Mouse (Mus musculus): ENCODE data around the gene Slc4a3. TPM values are rescaled to one million over a fixed set of nuclear protein-coding genes. Genes with fewer than 3 reads are reported as not detected.

Slc4a3 gene
- polyA plus RNA-seq, 1 experiment from 2014 or later = 12.0 TPM

GRCm38 (mm10) chr1:75533325-75534252 is 12.5 kb upstream of the Slc4a3 start:
- no peak for ATAC-seq (ENCODE audit: low read depth)

DNA sequence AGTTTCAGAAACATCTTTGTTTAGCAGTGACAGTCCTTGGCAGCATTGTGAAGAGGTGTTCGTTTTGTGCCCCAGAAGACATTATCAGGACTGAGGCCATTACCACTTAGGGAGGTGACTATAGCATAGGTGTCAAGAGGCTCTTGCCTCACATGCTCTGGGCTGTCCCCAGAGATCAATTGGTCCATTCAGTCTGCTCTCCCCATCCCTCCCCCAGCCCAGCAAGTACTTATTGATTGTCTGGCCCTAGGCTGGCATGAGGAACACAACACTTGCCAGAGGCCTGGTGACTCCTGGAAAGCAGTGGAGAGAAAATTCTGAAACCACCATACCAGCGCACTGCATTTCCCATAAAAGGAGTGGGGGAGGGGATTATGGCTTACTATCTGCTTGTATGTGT is 8.5 kb upstream of the Slc4a3 start:
- H3K27me3 ChIP-seq (replicated peaks; ENCODE audit: control insufficient read depth, insufficient read depth, low read length) = no peaks in the 10 kb centered on the region
- no peak for ATAC-seq (ENCODE audit: low read depth)

More at GRCm38 (mm10) chr1:75533325-75534252, 12.5 kb upstream of the Slc4a3 start:
- H3K27ac ChIP-seq (replicated peaks; ENCODE audit: low read depth, low read length) = no peak overlapping the region
- no peak overlapping the region for H3K4me3 ChIP-seq (ENCODE audit: low read depth, low read length)
- H3K27me3 ChIP-seq (replicated peaks; ENCODE audit: control insufficient read depth, insufficient read depth, low read length) = no peaks in the 10 kb centered on the region
- H3K4me1 ChIP-seq (ENCODE audit: control insufficient read depth, insufficient read depth, low read length) = no peaks in the 10 kb centered on the region
- no peaks in the 10 kb centered on the region for H3K9me3 ChIP-seq (ENCODE audit: control insufficient read depth, low read length)
- H3K36me3 ChIP-seq (ENCODE audit: control insufficient read depth, insufficient read depth, low read length) = peaks cover 69% of the 10 kb centered on the region
- 86% methylated on average over 19 of the region's 19 CpGs for WGBS
- H3K4me2 ChIP-seq (ENCODE audit: low read depth, low read length) = no peak overlapping the region
- H3K9ac ChIP-seq (ENCODE audit: low read depth, low read length) = peak overlapping the region; percentile 14; the same call in 1 of the 2 replicates
- DNase-seq (ENCODE audit: low spot score) = no peak

GRCm38 (mm10) chr1:75538597-75539190 is 7.4 kb upstream of the Slc4a3 start:
- ATAC-seq (ENCODE audit: low read depth) = no peak

More for the DNA sequence above, 8.5 kb upstream of the Slc4a3 start:
- Histone ChIP-seq H3K4me1 (ENCODE audit: control insufficient read depth, insufficient read depth, low read length) (no peaks in the 10 kb centered on the region), H3K9me3 (ENCODE audit: control insufficient read depth, low read length) (no peaks in the 10 kb centered on the region), H3K4me3 (ENCODE audit: low read depth, low read length) (no peak overlapping the region), H3K36me3 (ENCODE audit: control insufficient read depth, insufficient read depth, low read length) (peaks cover 46% of the 10 kb centered on the region), H3K27ac (replicated peaks; ENCODE audit: low read depth, low read length) (no peak overlapping the region), H3K9ac (ENCODE audit: low read depth, low read length) (no peak overlapping the region), H3K4me2 (ENCODE audit: low read depth, low read length) (no peak overlapping the region)
- WGBS = 82% methylated on average over 2 of the region's 2 CpGs
- no peak for DNase-seq (ENCODE audit: low spot score)

DNA sequence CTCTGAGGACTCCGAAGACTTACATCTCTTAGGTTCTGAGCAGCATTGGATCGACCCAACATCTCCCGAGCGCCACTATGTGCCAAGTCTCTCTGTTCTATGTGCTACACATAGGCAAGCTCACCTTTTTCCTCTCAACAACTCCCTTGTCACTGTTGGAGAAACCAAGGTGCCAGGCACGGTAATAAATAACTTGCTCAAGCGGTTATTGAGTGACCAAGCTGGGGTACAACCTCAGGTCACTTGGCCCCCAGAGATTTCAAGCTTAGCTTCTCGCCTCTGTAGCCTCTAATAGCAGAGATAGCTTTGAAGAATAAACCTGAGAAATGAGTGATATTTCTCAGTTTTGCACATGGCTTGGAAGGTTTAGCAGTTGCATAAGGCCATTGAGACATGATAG is 4.6 kb upstream of the Slc4a3 start:
- peaks cover 5% of the 10 kb centered on the region; the same call in 1 of the 2 replicates for H3K4me1 ChIP-seq (ENCODE audit: control insufficient read depth, insufficient read depth, low read length)
- no peak for DNase-seq (ENCODE audit: low spot score)
- H3K9me3 ChIP-seq (ENCODE audit: control insufficient read depth, low read length) = 0 out of 2 replicates have a peak, but pooled peaks cover 4% of the 10 kb centered on the region
- no peak overlapping the region for H3K4me3 ChIP-seq (ENCODE audit: low read depth, low read length)
- no peak overlapping the region for H3K4me2 ChIP-seq (ENCODE audit: low read depth, low read length)
- 93% methylated on average over 7 of the region's 7 CpGs for WGBS
- no peak for ATAC-seq (ENCODE audit: low read depth)
- no peak overlapping the region for H3K27ac ChIP-seq (replicated peaks; ENCODE audit: low read depth, low read length)
- H3K9ac ChIP-seq (ENCODE audit: low read depth, low read length) = no peak overlapping the region
- no peaks in the 10 kb centered on the region for H3K27me3 ChIP-seq (replicated peaks; ENCODE audit: control insufficient read depth, insufficient read depth, low read length)
- peaks cover 10% of the 10 kb centered on the region; the same call in 1 of the 2 replicates for H3K36me3 ChIP-seq (ENCODE audit: control insufficient read depth, insufficient read depth, low read length)

More at GRCm38 (mm10) chr1:75538597-75539190, 7.4 kb upstream of the Slc4a3 start:
- Histone ChIP-seq H3K4me1 (ENCODE audit: control insufficient read depth, insufficient read depth, low read length) (no peaks in the 10 kb centered on the region), H3K4me3 (ENCODE audit: low read depth, low read length) (no peak overlapping the region), H3K36me3 (ENCODE audit: control insufficient read depth, insufficient read depth, low read length) (peaks cover 35% of the 10 kb centered on the region), H3K9ac (ENCODE audit: low read depth, low read length) (no peak overlapping the region), H3K27ac (replicated peaks; ENCODE audit: low read depth, low read length) (no peak overlapping the region), H3K9me3 (ENCODE audit: control insufficient read depth, low read length) (0 out of 2 replicates have a peak, but pooled peaks cover 4% of the 10 kb centered on the region), H3K27me3 (replicated peaks; ENCODE audit: control insufficient read depth, insufficient read depth, low read length) (no peaks in the 10 kb centered on the region), H3K4me2 (ENCODE audit: low read depth, low read length) (no peak overlapping the region)
- DNase-seq (ENCODE audit: low spot score) = no peak
- WGBS = 83% methylated on average over 9 of the region's 9 CpGs

DNA sequence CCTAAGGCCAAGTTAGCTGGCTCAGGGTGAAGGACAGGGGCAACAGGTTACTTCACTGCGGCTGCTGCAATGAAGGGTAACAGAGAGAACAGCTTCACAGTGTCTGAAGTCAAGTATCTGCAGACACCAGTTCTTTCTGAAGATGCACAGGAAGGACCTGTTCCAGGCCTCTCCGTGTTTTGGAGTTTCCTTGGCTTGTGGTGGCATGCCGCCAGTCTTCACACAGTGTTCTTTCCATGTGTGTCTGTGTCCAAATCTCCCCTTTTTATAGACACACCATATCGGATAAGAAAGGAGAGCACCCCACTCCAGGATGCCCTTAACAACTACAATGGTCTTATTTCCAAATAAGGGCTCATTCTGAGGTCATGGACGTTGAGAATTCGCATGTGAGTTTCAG is 1.7 kb upstream of the Slc4a3 start:
- 86% methylated on average over 6 of the region's 6 CpGs for WGBS
- no peak overlapping the region for H3K9ac ChIP-seq (ENCODE audit: low read depth, low read length)
- no peak for DNase-seq (ENCODE audit: low spot score)

GRCm38 (mm10) chr1:75547351-75547750 is 1.3 kb downstream of the Slc4a3 start:
- Histone ChIP-seq H3K9ac (ENCODE audit: low read depth, low read length) (no peak overlapping the region), H3K36me3 (ENCODE audit: control insufficient read depth, insufficient read depth, low read length) (peaks cover 26% of the 10 kb centered on the region), H3K4me2 (ENCODE audit: low read depth, low read length) (peak overlapping the region; percentile 69)

More for the DNA sequence above, 1.7 kb upstream of the Slc4a3 start:
- Histone ChIP-seq H3K4me2 (ENCODE audit: low read depth, low read length) (no peak overlapping the region), H3K36me3 (ENCODE audit: control insufficient read depth, insufficient read depth, low read length) (no peaks in the 10 kb centered on the region; the same call in 1 of the 2 replicates), H3K4me3 (ENCODE audit: low read depth, low read length) (no peak overlapping the region), H3K27ac (replicated peaks; ENCODE audit: low read depth, low read length) (no peak overlapping the region), H3K27me3 (replicated peaks; ENCODE audit: control insufficient read depth, insufficient read depth, low read length) (no peaks in the 10 kb centered on the region), H3K4me1 (ENCODE audit: control insufficient read depth, insufficient read depth, low read length) (peaks cover 12% of the 10 kb centered on the region), H3K9me3 (ENCODE audit: control insufficient read depth, low read length) (0 out of 2 replicates have a peak, but pooled peaks cover 4% of the 10 kb centered on the region)
- no peak for ATAC-seq (ENCODE audit: low read depth)

DNA sequence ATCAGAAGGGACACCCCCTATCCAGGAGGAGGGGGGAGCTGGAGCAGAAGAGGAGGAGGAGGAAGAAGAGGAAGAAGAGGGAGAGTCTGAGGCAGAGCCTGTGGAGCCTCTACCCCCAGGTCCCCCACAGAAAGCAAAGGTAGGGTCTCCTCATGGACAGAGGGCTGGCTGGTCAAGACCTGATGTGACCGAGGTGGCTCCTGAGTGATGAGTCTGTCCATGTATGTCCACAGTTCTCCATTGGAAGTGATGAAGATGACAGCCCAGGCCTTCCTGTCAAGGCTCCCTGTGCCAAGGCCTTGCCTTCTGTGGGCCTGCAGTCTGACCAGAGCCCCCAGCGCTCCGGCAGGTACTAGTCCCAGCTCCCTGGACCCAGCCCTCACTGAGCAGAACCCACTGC is 2.0 kb downstream of the Slc4a3 start:
- H3K27ac ChIP-seq (replicated peaks; ENCODE audit: low read depth, low read length) = no peak overlapping the region
- H3K9me3 ChIP-seq (ENCODE audit: control insufficient read depth, low read length) = 0 out of 2 replicates have a peak, but pooled peaks cover under 1% of the 10 kb centered on the region
- no peak overlapping the region for H3K9ac ChIP-seq (ENCODE audit: low read depth, low read length)
- H3K4me1 ChIP-seq (ENCODE audit: control insufficient read depth, insufficient read depth, low read length) = peaks cover 12% of the 10 kb centered on the region
- WGBS = 94% methylated on average over 2 of the region's 3 CpGs
- no peak for DNase-seq (ENCODE audit: low spot score)
- H3K4me2 ChIP-seq (ENCODE audit: low read depth, low read length) = no peak overlapping the region
- no peak overlapping the region for H3K4me3 ChIP-seq (ENCODE audit: low read depth, low read length)
- peaks cover 33% of the 10 kb centered on the region for H3K36me3 ChIP-seq (ENCODE audit: control insufficient read depth, insufficient read depth, low read length)
- ATAC-seq (ENCODE audit: low read depth) = no peak
- H3K27me3 ChIP-seq (replicated peaks; ENCODE audit: control insufficient read depth, insufficient read depth, low read length) = no peaks in the 10 kb centered on the region

More at GRCm38 (mm10) chr1:75547351-75547750, 1.3 kb downstream of the Slc4a3 start:
- no peaks in the 10 kb centered on the region for H3K27me3 ChIP-seq (replicated peaks; ENCODE audit: control insufficient read depth, insufficient read depth, low read length)
- H3K27ac ChIP-seq (replicated peaks; ENCODE audit: low read depth, low read length) = no peak overlapping the region
- ATAC-seq (ENCODE audit: low read depth) (no peak), DNase-seq (ENCODE audit: low spot score) (no peak)
- 92% methylated on average over 13 of the region's 13 CpGs for WGBS
- peaks cover 12% of the 10 kb centered on the region for H3K4me1 ChIP-seq (ENCODE audit: control insufficient read depth, insufficient read depth, low read length)
- peak overlapping the region; percentile 76; the same call in 1 of the 2 replicates for H3K4me3 ChIP-seq (ENCODE audit: low read depth, low read length)
- 0 out of 2 replicates have a peak, but pooled peaks cover 4% of the 10 kb centered on the region for H3K9me3 ChIP-seq (ENCODE audit: control insufficient read depth, low read length)

GRCm38 (mm10) chr1:75548871-75549270 is 2.8 kb downstream of the Slc4a3 start:
- peaks cover 33% of the 10 kb centered on the region for H3K36me3 ChIP-seq (ENCODE audit: control insufficient read depth, insufficient read depth, low read length)
- peaks cover 12% of the 10 kb centered on the region for H3K4me1 ChIP-seq (ENCODE audit: control insufficient read depth, insufficient read depth, low read length)
- H3K4me2 ChIP-seq (ENCODE audit: low read depth, low read length) = no peak overlapping the region
- no peaks in the 10 kb centered on the region for H3K9me3 ChIP-seq (ENCODE audit: control insufficient read depth, low read length)
- no peak overlapping the region for H3K27ac ChIP-seq (replicated peaks; ENCODE audit: low read depth, low read length)
- H3K9ac ChIP-seq (ENCODE audit: low read depth, low read length) = no peak overlapping the region
- DNase-seq (ENCODE audit: low spot score) (no peak), ATAC-seq (ENCODE audit: low read depth) (no peak)
- no peaks in the 10 kb centered on the region for H3K27me3 ChIP-seq (replicated peaks; ENCODE audit: control insufficient read depth, insufficient read depth, low read length)
- WGBS = 84% methylated on average over 16 of the region's 17 CpGs
- no peak overlapping the region for H3K4me3 ChIP-seq (ENCODE audit: low read depth, low read length)

All from embryonic facial prominence, embryonic 14.5 days (tissue).